Mouse (Mus musculus): ENCODE measurements around the gene Gsg1. TPM values are rescaled to one million over a fixed set of nuclear protein-coding genes. Genes with fewer than 3 reads are reported as not detected.

Gene Gsg1
- total RNA-seq, 2 experiments from 2014 or later, result 0.32 to 0.89 TPM

Other genes with a start within 250 kb of the Gsg1 start
- 10 to 100 TPM; 43.0 to 47.6 TPM for gene Ddx47, start 242.7 kb downstream of the Gsg1 start, total RNA-seq (2021)
- gene Gprc5a, start 188.7 kb downstream of the Gsg1 start, total RNA-seq (2021), result 1 to 10 TPM; 2.5 to 4.0 TPM
- under 1 TPM in 1 of 2 experiments, not detected in 1; 0.25 TPM for gene Gprc5d, start 136.1 kb downstream of the Gsg1 start, total RNA-seq (2021)
- 1 to 10 TPM; 5.6 to 7.5 TPM for gene Fam234b, start 56.4 kb downstream of the Gsg1 start, total RNA-seq (2021)
- gene Hebp1, start 56.3 kb downstream of the Gsg1 start, total RNA-seq (2021), result 10 to 100 TPM; 58.5 to 59.0 TPM
- not detected for gene Pbp2, start 56.1 kb upstream of the Gsg1 start, total RNA-seq (2021)
- gene Emp1, start 108.2 kb upstream of the Gsg1 start, total RNA-seq (2021), result 100 to 1,000 TPM; 192 to 206 TPM

Data from heart, postnatal 10 days (tissue).